Mouse (Mus musculus): ENCODE measurements around the gene Hhatl.

- TF ChIP-seq POLR2A (IDR thresholded peaks at IDR 0.05; ENCODE audit: low read depth, low read length), result no peak
- no peak for TF ChIP-seq CTCF (IDR thresholded peaks at IDR 0.05; ENCODE audit: borderline replicate concordance, insufficient read depth, low read length)
Measured at GRCm38 (mm10) chr9:121785261-121785660, 7.0 kb downstream of the Hhatl start.

All from embryonic fibroblast, embryonic 13.5 days (primary cell).